Mouse (Mus musculus): Measurements from ENCODE around the gene Capn13. TPM values are rescaled to one million over a fixed set of nuclear protein-coding genes. Genes with fewer than 3 reads are reported as not detected.
A peak's percentile ranks its signal among the peaks of the same experiment; 100 is the strongest.
"Not testable (repeated sequence)": the region's sequence is repeated elsewhere in the genome, so short reads cannot be mapped to it uniquely, and the experiment has no call there.

Gene Capn13
- polyA plus RNA-seq, 1 experiment, result not detected

GRCm38 (mm10) chr17:73298981-73299380, 101.7 kb downstream of the Capn13 start:
- Histone ChIP-seq H3K4me1 (ENCODE audit: control insufficient read depth, insufficient read depth, low read length) (no peaks in the 10 kb centered on the region), H3K27ac (ENCODE audit: insufficient read depth, low read length) (no peak overlapping the region), H3K4me3 (ENCODE audit: insufficient read depth, low read length) (no peak overlapping the region)
- TF ChIP-seq POLR2A (IDR thresholded peaks at IDR 0.05; ENCODE audit: low read depth, low read length) (no peak), CTCF (IDR thresholded peaks at IDR 0.05; ENCODE audit: borderline replicate concordance, insufficient read depth, low read length) (no peak)

GRCm38 (mm10) chr17:73296855-73297254, 103.8 kb downstream of the Capn13 start:
- no peaks in the 10 kb centered on the region for H3K4me1 ChIP-seq (ENCODE audit: control insufficient read depth, insufficient read depth, low read length)
- no peak overlapping the region for H3K27ac ChIP-seq (ENCODE audit: insufficient read depth, low read length)
- no peak overlapping the region for H3K4me3 ChIP-seq (ENCODE audit: insufficient read depth, low read length)
- TF ChIP-seq POLR2A (IDR thresholded peaks at IDR 0.05; ENCODE audit: low read depth, low read length) (no peak), CTCF (IDR thresholded peaks at IDR 0.05; ENCODE audit: borderline replicate concordance, insufficient read depth, low read length) (peak; percentile 80)

- no peaks in the 10 kb centered on the region for H3K4me1 ChIP-seq (ENCODE audit: control insufficient read depth, insufficient read depth, low read length)
- TF ChIP-seq POLR2A (IDR thresholded peaks at IDR 0.05; ENCODE audit: low read depth, low read length) (no peak), CTCF (IDR thresholded peaks at IDR 0.05; ENCODE audit: borderline replicate concordance, insufficient read depth, low read length) (no peak)
- no peak overlapping the region for H3K4me3 ChIP-seq (ENCODE audit: insufficient read depth, low read length)
- H3K27ac ChIP-seq (ENCODE audit: insufficient read depth, low read length), result no peak overlapping the region
These were observed 107.4 kb downstream of the Capn13 start for GRCm38 (mm10) chr17:73293237-73293636.

- Histone ChIP-seq H3K27ac (ENCODE audit: insufficient read depth, low read length) (peak overlapping the region; percentile 79), H3K4me1 (ENCODE audit: control insufficient read depth, insufficient read depth, low read length) (peaks cover 3% of the 10 kb centered on the region; the same call in 1 of the 2 replicates), H3K4me3 (ENCODE audit: insufficient read depth, low read length) (no peak overlapping the region)
- TF ChIP-seq CTCF (IDR thresholded peaks at IDR 0.05; ENCODE audit: borderline replicate concordance, insufficient read depth, low read length), result no peak
- TF ChIP-seq POLR2A (IDR thresholded peaks at IDR 0.05; ENCODE audit: low read depth, low read length), result no peak
These were observed 116.4 kb downstream of the Capn13 start for GRCm38 (mm10) chr17:73284301-73284700.

- not testable (repeated sequence) for H3K27ac ChIP-seq (ENCODE audit: insufficient read depth, low read length); H3K4me1 ChIP-seq (ENCODE audit: control insufficient read depth, insufficient read depth, low read length); H3K4me3 ChIP-seq (ENCODE audit: insufficient read depth, low read length)
These were observed 118.0 kb downstream of the Capn13 start for GRCm38 (mm10) chr17:73282702-73283101.

GRCm38 (mm10) chr17:73277770-73278169, 122.9 kb downstream of the Capn13 start:
- Histone ChIP-seq H3K4me3 (ENCODE audit: insufficient read depth, low read length) (no peak overlapping the region), H3K4me1 (ENCODE audit: control insufficient read depth, insufficient read depth, low read length) (no peaks in the 10 kb centered on the region), H3K27ac (ENCODE audit: insufficient read depth, low read length) (no peak overlapping the region)
- TF ChIP-seq POLR2A (IDR thresholded peaks at IDR 0.05; ENCODE audit: low read depth, low read length) (no peak), CTCF (IDR thresholded peaks at IDR 0.05; ENCODE audit: borderline replicate concordance, insufficient read depth, low read length) (no peak)

- H3K4me3 ChIP-seq (ENCODE audit: insufficient read depth, low read length), result no peak overlapping the region
- H3K27ac ChIP-seq (ENCODE audit: insufficient read depth, low read length), result no peak overlapping the region
- H3K4me1 ChIP-seq (ENCODE audit: control insufficient read depth, insufficient read depth, low read length), result peaks cover 8% of the 10 kb centered on the region
- no peak for TF ChIP-seq CTCF (IDR thresholded peaks at IDR 0.05; ENCODE audit: borderline replicate concordance, insufficient read depth, low read length)
- no peak for TF ChIP-seq POLR2A (IDR thresholded peaks at IDR 0.05; ENCODE audit: low read depth, low read length)
These were observed 125.6 kb downstream of the Capn13 start for GRCm38 (mm10) chr17:73275066-73275465.

- H3K4me1 ChIP-seq (ENCODE audit: control insufficient read depth, insufficient read depth, low read length), result peaks cover 8% of the 10 kb centered on the region
- H3K4me3 ChIP-seq (ENCODE audit: insufficient read depth, low read length), result no peak overlapping the region
- no peak overlapping the region for H3K27ac ChIP-seq (ENCODE audit: insufficient read depth, low read length)
- TF ChIP-seq CTCF (IDR thresholded peaks at IDR 0.05; ENCODE audit: borderline replicate concordance, insufficient read depth, low read length) (no peak), POLR2A (IDR thresholded peaks at IDR 0.05; ENCODE audit: low read depth, low read length) (no peak)
These were observed 126.9 kb downstream of the Capn13 start for GRCm38 (mm10) chr17:73273809-73274208.

GRCm38 (mm10) chr17:73271797-73272600, 128.7 kb downstream of the Capn13 start:
- Histone ChIP-seq H3K4me1 (ENCODE audit: control insufficient read depth, insufficient read depth, low read length) (peaks cover 8% of the 10 kb centered on the region), H3K4me3 (ENCODE audit: insufficient read depth, low read length) (no peak overlapping the region), H3K27ac (ENCODE audit: insufficient read depth, low read length) (no peak overlapping the region)
- no peak for TF ChIP-seq CTCF (IDR thresholded peaks at IDR 0.05; ENCODE audit: borderline replicate concordance, insufficient read depth, low read length)
- no peak for TF ChIP-seq POLR2A (IDR thresholded peaks at IDR 0.05; ENCODE audit: low read depth, low read length)

GRCm38 (mm10) chr17:73270871-73271796, 129.5 kb downstream of the Capn13 start:
- Histone ChIP-seq H3K4me3 (ENCODE audit: insufficient read depth, low read length) (no peak overlapping the region), H3K4me1 (ENCODE audit: control insufficient read depth, insufficient read depth, low read length) (peaks cover 8% of the 10 kb centered on the region), H3K27ac (ENCODE audit: insufficient read depth, low read length) (no peak overlapping the region)
- TF ChIP-seq CTCF (IDR thresholded peaks at IDR 0.05; ENCODE audit: borderline replicate concordance, insufficient read depth, low read length) (no peak), POLR2A (IDR thresholded peaks at IDR 0.05; ENCODE audit: low read depth, low read length) (no peak)
